Mouse (Mus musculus) hindbrain, embryonic 13.5 days (tissue): ENCODE results near the gene Uqcc2. TPM values are rescaled to one million over a fixed set of nuclear protein-coding genes. Genes with fewer than 3 reads are reported as not detected.

Source experiments
- ATAC-seq: fragments of 200-750 bp; cut with Nextera tagmentation; 2 replicates; pipeline ENCODE4 v1.8.0; 2017; ENCODE audit warnings: moderate TSS enrichment; ENCODE audit not compliant: low FRiP score
- H3K27ac ChIP-seq: fragments of 300-500 bp; sonication (generic); 2 replicates; pipeline ENCODE4 v1.5.1; 2015; ENCODE audit warnings: inconsistent platforms, mild to moderate bottlenecking, moderate library complexity
- H3K27me3 ChIP-seq: fragments of 300-500 bp; sonication (generic); 2 replicates; pipeline ENCODE4 v1.6.1; 2015; ENCODE audit warnings: mild to moderate bottlenecking, inconsistent platforms
- H3K36me3 ChIP-seq: fragments of 300-500 bp; sonication (generic); 2 replicates; pipeline ENCODE4 v1.6.1; 2015; ENCODE audit warnings: mild to moderate bottlenecking, inconsistent platforms
- H3K4me1 ChIP-seq: fragments of 300-500 bp; sonication (generic); replicated peaks from 2 replicates; pipeline ENCODE4 v1.6.1; 2015; ENCODE audit warnings: inconsistent platforms
- H3K4me2 ChIP-seq: fragments of 300-500 bp; sonication (generic); 2 replicates; pipeline ENCODE4 v1.6.1; 2015; ENCODE audit warnings: inconsistent platforms, mild to moderate bottlenecking, moderate library complexity
- H3K4me3 ChIP-seq: fragments of 300-500 bp; sonication (generic); 2 replicates; pipeline ENCODE4 v1.5.1; 2015; ENCODE audit warnings: mild to moderate bottlenecking, inconsistent platforms
- H3K9ac ChIP-seq: fragments of 300-500 bp; sonication (generic); 2 replicates; pipeline ENCODE4 v1.6.1; 2015; ENCODE audit warnings: mild to moderate bottlenecking, inconsistent platforms
- H3K9me3 ChIP-seq: fragments of 300-500 bp; sonication (generic); 2 replicates; pipeline ENCODE4 v1.6.1; 2016; ENCODE audit warnings: inconsistent platforms
- WGBS: fragments of 180-500 bp; shearing (Covaris S2); methylation state at CpG from one replicate; pipeline ENCODE4 v1.1.7; 2015; 5-methylcytosine and 5-hydroxymethylcytosine counted together
- polyA plus RNA-seq: library from polyadenylated mRNA; unstranded; fragments of >200 nt; fragmentation: Nextera tagmentation; extraction: Ambion mirVana; gene quantifications from 2 replicates; pipeline ENCODE4 v1.2.1, GENCODE M21; 2015

Gene Uqcc2
- polyA plus RNA-seq, 1 experiment from 2014 or later = 335 TPM

- Histone ChIP-seq H3K4me2 (no peak overlapping the region), H3K9ac (no peak overlapping the region), H3K27me3 (no peaks in the 10 kb centered on the region), H3K27ac (no peak overlapping the region), H3K4me1 (peaks cover 5% of the 10 kb centered on the region), H3K36me3 (no peaks in the 10 kb centered on the region), H3K4me3 (no peak overlapping the region), H3K9me3 (no peaks in the 10 kb centered on the region)
- ATAC-seq = no peak
- WGBS = 80% methylated on average over 11 of the region's 11 CpGs
Measured at GRCm38 (mm10) chr17:27169952-27170695, 36.4 kb upstream of the Uqcc2 start.

GRCm38 (mm10) chr17:27168569-27168968 is 34.9 kb upstream of the Uqcc2 start:
- Histone ChIP-seq H3K27me3 (no peaks in the 10 kb centered on the region), H3K4me1 (peaks cover 7% of the 10 kb centered on the region; the same call in 1 of the 2 replicates), H3K4me2 (no peak overlapping the region), H3K27ac (no peak overlapping the region), H3K4me3 (no peak overlapping the region), H3K36me3 (no peaks in the 10 kb centered on the region), H3K9me3 (no peaks in the 10 kb centered on the region), H3K9ac (no peak overlapping the region)
- WGBS = 94% methylated on average over 4 of the region's 4 CpGs
- ATAC-seq = no peak

- H3K9me3 ChIP-seq = no peaks in the 10 kb centered on the region
- no peaks in the 10 kb centered on the region for H3K36me3 ChIP-seq
- WGBS = 60% methylated on average over 4 of the region's 4 CpGs
- H3K4me2 ChIP-seq = no peak within 1 kb of the TSS
- H3K27ac ChIP-seq = no peak within 1 kb of the TSS
- no peak within 1 kb of the TSS for H3K4me3 ChIP-seq
- H3K4me1 ChIP-seq = peaks cover 15% of the 10 kb centered on the region
- no peaks in the 10 kb centered on the region for H3K27me3 ChIP-seq
- ATAC-seq = no peak
- no peak within 1 kb of the TSS for H3K9ac ChIP-seq
Measured at GRCm38 (mm10) chr17:27167545-27167944, 33.8 kb upstream of the Uqcc2 start, which contains the start of gene Ip6k3. Ip6k3 (minus strand) TSS chr17:27167795.

- 72% methylated on average over 6 of the region's 6 CpGs for WGBS
- H3K27ac ChIP-seq = no peak overlapping the region
- H3K9ac ChIP-seq = no peak overlapping the region
- no peak overlapping the region for H3K4me3 ChIP-seq
- no peaks in the 10 kb centered on the region for H3K9me3 ChIP-seq
- H3K36me3 ChIP-seq = no peaks in the 10 kb centered on the region
- H3K4me1 ChIP-seq = peaks cover 15% of the 10 kb centered on the region
- H3K4me2 ChIP-seq = no peak overlapping the region
- no peaks in the 10 kb centered on the region for H3K27me3 ChIP-seq
- ATAC-seq = no peak
Measured at GRCm38 (mm10) chr17:27166901-27167300, 33.2 kb upstream of the Uqcc2 start.

GRCm38 (mm10) chr17:27165054-27165773 is 31.5 kb upstream of the Uqcc2 start:
- 76% methylated on average over 8 of the region's 8 CpGs for WGBS
- Histone ChIP-seq H3K36me3 (no peaks in the 10 kb centered on the region), H3K27me3 (no peaks in the 10 kb centered on the region), H3K9ac (no peak overlapping the region), H3K4me1 (peaks cover 15% of the 10 kb centered on the region), H3K27ac (no peak overlapping the region), H3K9me3 (no peaks in the 10 kb centered on the region), H3K4me3 (no peak overlapping the region), H3K4me2 (no peak overlapping the region)
- ATAC-seq = no peak

- Histone ChIP-seq H3K4me3 (no peak overlapping the region), H3K9me3 (no peaks in the 10 kb centered on the region), H3K27ac (no peak overlapping the region), H3K9ac (no peak overlapping the region), H3K27me3 (no peaks in the 10 kb centered on the region; the same call in 1 of the 2 replicates), H3K36me3 (no peaks in the 10 kb centered on the region), H3K4me1 (peaks cover 14% of the 10 kb centered on the region), H3K4me2 (no peak overlapping the region)
- WGBS = 84% methylated on average over 4 of the region's 4 CpGs
- ATAC-seq = no peak
Measured at GRCm38 (mm10) chr17:27160905-27161304, 27.2 kb upstream of the Uqcc2 start.

- no peak overlapping the region for H3K4me2 ChIP-seq
- no peak for ATAC-seq
- peaks cover 24% of the 10 kb centered on the region for H3K4me1 ChIP-seq
- 78% methylated on average over 7 of the region's 7 CpGs for WGBS
- no peaks in the 10 kb centered on the region for H3K9me3 ChIP-seq
- H3K27ac ChIP-seq = no peak overlapping the region
- H3K4me3 ChIP-seq = no peak overlapping the region
- peaks cover 6% of the 10 kb centered on the region; the same call in 1 of the 2 replicates for H3K27me3 ChIP-seq
- H3K9ac ChIP-seq = no peak overlapping the region
- no peaks in the 10 kb centered on the region for H3K36me3 ChIP-seq
Measured at GRCm38 (mm10) chr17:27159169-27159568, 25.5 kb upstream of the Uqcc2 start.

- Histone ChIP-seq H3K4me1 (peaks cover 26% of the 10 kb centered on the region), H3K9me3 (no peaks in the 10 kb centered on the region), H3K27ac (no peak overlapping the region), H3K27me3 (peaks cover 7% of the 10 kb centered on the region; the same call in 1 of the 2 replicates), H3K36me3 (no peaks in the 10 kb centered on the region), H3K4me2 (no peak overlapping the region), H3K4me3 (no peak overlapping the region), H3K9ac (no peak overlapping the region; the same call in 1 of the 2 replicates)
- ATAC-seq = no peak
- 87% methylated on average over 6 of the region's 6 CpGs for WGBS
Measured at GRCm38 (mm10) chr17:27158439-27158838, 24.7 kb upstream of the Uqcc2 start.

GRCm38 (mm10) chr17:27155752-27156151 is 22.0 kb upstream of the Uqcc2 start:
- no peak overlapping the region for H3K4me3 ChIP-seq
- 75% methylated on average over 8 of the region's 8 CpGs for WGBS
- peaks cover 7% of the 10 kb centered on the region; the same call in 1 of the 2 replicates for H3K27me3 ChIP-seq
- no peaks in the 10 kb centered on the region for H3K36me3 ChIP-seq
- H3K9me3 ChIP-seq = no peaks in the 10 kb centered on the region
- H3K27ac ChIP-seq = no peak overlapping the region
- no peak overlapping the region for H3K9ac ChIP-seq
- H3K4me2 ChIP-seq = no peak overlapping the region
- H3K4me1 ChIP-seq = peaks cover 30% of the 10 kb centered on the region
- no peak for ATAC-seq

- peaks cover 39% of the 10 kb centered on the region for H3K4me1 ChIP-seq
- no peak for ATAC-seq
- H3K9ac ChIP-seq = no peak overlapping the region
- H3K4me3 ChIP-seq = no peak overlapping the region
- 84% methylated on average over 6 of the region's 6 CpGs for WGBS
- no peak overlapping the region for H3K27ac ChIP-seq
- peaks cover 7% of the 10 kb centered on the region; the same call in 1 of the 2 replicates for H3K27me3 ChIP-seq
- no peaks in the 10 kb centered on the region for H3K9me3 ChIP-seq
- H3K4me2 ChIP-seq = no peak overlapping the region
- H3K36me3 ChIP-seq = no peaks in the 10 kb centered on the region
Measured at GRCm38 (mm10) chr17:27154881-27155280, 21.2 kb upstream of the Uqcc2 start.

GRCm38 (mm10) chr17:27154256-27154655 is 20.5 kb upstream of the Uqcc2 start:
- Histone ChIP-seq H3K9ac (no peak overlapping the region), H3K36me3 (no peaks in the 10 kb centered on the region), H3K4me2 (no peak overlapping the region), H3K4me1 (peaks cover 45% of the 10 kb centered on the region), H3K9me3 (no peaks in the 10 kb centered on the region), H3K27me3 (peaks cover 7% of the 10 kb centered on the region; the same call in 1 of the 2 replicates), H3K27ac (0 out of 2 replicates have a peak overlapping the region, but pooled peaks have one; percentile 26), H3K4me3 (no peak overlapping the region)
- 89% methylated on average over 14 of the region's 14 CpGs for WGBS
- ATAC-seq = no peak

- Histone ChIP-seq H3K9ac (no peak overlapping the region), H3K36me3 (no peaks in the 10 kb centered on the region), H3K27ac (0 out of 2 replicates have a peak overlapping the region, but pooled peaks have one; percentile 26), H3K9me3 (no peaks in the 10 kb centered on the region), H3K4me2 (no peak overlapping the region), H3K27me3 (peaks cover 7% of the 10 kb centered on the region; the same call in 1 of the 2 replicates), H3K4me1 (peaks cover 49% of the 10 kb centered on the region), H3K4me3 (no peak overlapping the region)
- ATAC-seq = no peak
- WGBS = 54% methylated on average over 9 of the region's 9 CpGs
Measured at GRCm38 (mm10) chr17:27153773-27154193, 20.1 kb upstream of the Uqcc2 start.
